Mouse (Mus musculus) midbrain, embryonic 16.5 days (tissue): ENCODE measurements around the gene Mars. TPM values are rescaled to one million over a fixed set of nuclear protein-coding genes. Genes with fewer than 3 reads are reported as not detected.

Source experiments
- ATAC-seq: fragments of 200-750 bp; cut with Nextera tagmentation; 2 replicates; pipeline ENCODE4 v1.8.0; 2017; ENCODE audit warnings: moderate TSS enrichment
- H3K27ac ChIP-seq: fragments of 300-500 bp; sonication (generic); 2 replicates; pipeline ENCODE4 v1.5.1; 2014; ENCODE audit warnings: mild to moderate bottlenecking, low read length, mixed read lengths
- H3K27me3 ChIP-seq: fragments of 300-500 bp; sonication (generic); 2 replicates; pipeline ENCODE4 v1.6.1; 2014; ENCODE audit warnings: low read depth, low read length, mixed read lengths; ENCODE audit not compliant: control insufficient read depth, insufficient read depth
- H3K36me3 ChIP-seq: fragments of 300-500 bp; sonication (generic); 2 replicates; pipeline ENCODE4 v1.6.1; 2014; ENCODE audit warnings: mild to moderate bottlenecking, low read length, moderate library complexity, mixed read lengths; ENCODE audit not compliant: control insufficient read depth, insufficient read depth
- H3K4me1 ChIP-seq: fragments of 300-500 bp; sonication (generic); 2 replicates; pipeline ENCODE4 v1.6.1; 2014; ENCODE audit warnings: mild to moderate bottlenecking, low read length, mixed read lengths; ENCODE audit not compliant: control insufficient read depth, insufficient read depth
- H3K4me2 ChIP-seq: fragments of 300-500 bp; sonication (generic); 2 replicates; pipeline ENCODE4 v1.6.1; 2014; ENCODE audit warnings: mild to moderate bottlenecking, low read length, mixed read lengths
- H3K4me3 ChIP-seq: fragments of 300-500 bp; sonication (generic); 2 replicates; pipeline ENCODE4 v1.5.1; 2014; ENCODE audit warnings: low read depth, mild to moderate bottlenecking, low read length, moderate library complexity, mixed read lengths
- H3K9ac ChIP-seq: fragments of 300-500 bp; sonication (generic); 2 replicates; pipeline ENCODE4 v1.6.1; 2014; ENCODE audit warnings: low read depth, low read length, mixed read lengths
- H3K9me3 ChIP-seq: fragments of 300-500 bp; sonication (generic); replicated peaks from 2 replicates; pipeline ENCODE4 v1.6.1; 2014; ENCODE audit warnings: mild to moderate bottlenecking, low read length, mixed read lengths; ENCODE audit not compliant: control insufficient read depth, poor library complexity, severe bottlenecking
- WGBS: fragments of 180-500 bp; shearing (Covaris S2); extraction: QIAGEN DNeasy Blood & Tissue Kit; methylation state at CpG from one replicate; pipeline ENCODE4 v1.1.7; 2014; 5-methylcytosine and 5-hydroxymethylcytosine counted together
- polyA plus RNA-seq: library from polyadenylated mRNA; unstranded; fragments of >200 nt; fragmentation: Nextera tagmentation; extraction: Ambion mirVana; gene quantifications from 2 replicates; pipeline ENCODE4 v1.2.1, GENCODE M21; 2015

The Mars gene
- polyA plus RNA-seq, 1 experiment from 2014 or later: 123 TPM

DNA sequence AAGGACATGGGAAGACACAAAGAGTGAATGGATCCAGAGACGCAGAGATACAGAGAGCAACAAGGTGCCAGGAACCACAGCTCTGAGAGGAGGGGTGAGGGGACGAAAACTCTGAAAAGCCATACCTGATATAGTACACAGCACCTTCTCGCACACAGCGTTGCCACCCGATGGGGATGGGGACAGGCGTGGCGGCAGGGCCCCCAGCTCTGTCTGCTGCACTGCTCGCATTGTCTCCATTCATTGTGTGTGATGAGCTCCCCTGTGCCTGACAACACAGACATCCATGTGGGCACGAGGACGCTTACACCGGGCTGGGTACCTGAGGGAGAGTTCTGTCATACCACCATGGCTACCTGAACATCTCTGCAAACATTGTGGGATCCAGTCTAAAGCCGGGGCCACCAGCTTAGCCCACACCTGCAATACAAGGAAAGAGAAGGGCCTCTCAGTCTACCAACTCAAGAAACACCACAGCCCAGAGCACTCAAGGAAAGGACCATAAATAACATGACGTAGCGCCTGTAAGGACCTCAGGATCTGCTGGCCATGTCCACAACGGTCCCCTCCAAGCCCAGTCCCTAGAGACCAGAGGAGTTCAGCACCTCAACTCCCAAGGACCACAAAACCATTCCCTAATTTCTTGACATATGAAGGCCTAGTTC, 24.2 kb downstream of the Mars start:
- no peak for ATAC-seq
- no peaks in the 10 kb centered on the region for H3K27me3 ChIP-seq
- H3K4me1 ChIP-seq: peaks cover 37% of the 10 kb centered on the region
- peak overlapping the region; percentile 63 for H3K4me3 ChIP-seq
- H3K9me3 ChIP-seq: no peaks in the 10 kb centered on the region
- peak overlapping the region; percentile 96 for H3K27ac ChIP-seq
- peaks cover 22% of the 10 kb centered on the region for H3K36me3 ChIP-seq
- 64% methylated on average over 15 of the region's 15 CpGs for WGBS
- H3K4me2 ChIP-seq: peak overlapping the region; percentile 72
- peak overlapping the region; percentile 81 for H3K9ac ChIP-seq

DNA sequence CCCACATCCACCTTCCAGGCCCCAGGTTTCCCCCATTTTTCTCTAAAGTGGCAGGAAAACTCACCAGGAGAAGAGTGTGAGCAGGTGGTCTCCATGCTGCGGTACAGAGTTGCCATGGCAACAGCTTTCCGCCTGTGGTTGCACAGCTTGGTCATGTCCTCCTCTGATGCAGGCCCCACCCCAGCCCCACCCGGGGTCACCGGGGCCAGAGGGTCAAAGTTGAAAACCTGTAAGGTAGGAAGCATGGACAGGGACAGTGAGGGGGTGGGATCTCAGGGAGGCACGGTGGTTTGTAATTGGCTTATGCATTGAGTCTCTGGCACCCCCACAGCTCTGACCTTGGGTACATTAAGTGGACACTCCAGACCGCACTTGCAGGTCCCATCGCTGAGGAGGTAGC, 24.9 kb downstream of the Mars start:
- Histone ChIP-seq H3K9ac (peak overlapping the region; percentile 81), H3K27me3 (no peaks in the 10 kb centered on the region), H3K4me1 (peaks cover 31% of the 10 kb centered on the region), H3K4me3 (0 out of 2 replicates have a peak overlapping the region, but pooled peaks have one; percentile 63), H3K27ac (no peak overlapping the region), H3K36me3 (peaks cover 28% of the 10 kb centered on the region), H3K4me2 (peak overlapping the region; percentile 72), H3K9me3 (no peaks in the 10 kb centered on the region)
- WGBS: 46% methylated on average over 7 of the region's 7 CpGs
- no peak for ATAC-seq

DNA sequence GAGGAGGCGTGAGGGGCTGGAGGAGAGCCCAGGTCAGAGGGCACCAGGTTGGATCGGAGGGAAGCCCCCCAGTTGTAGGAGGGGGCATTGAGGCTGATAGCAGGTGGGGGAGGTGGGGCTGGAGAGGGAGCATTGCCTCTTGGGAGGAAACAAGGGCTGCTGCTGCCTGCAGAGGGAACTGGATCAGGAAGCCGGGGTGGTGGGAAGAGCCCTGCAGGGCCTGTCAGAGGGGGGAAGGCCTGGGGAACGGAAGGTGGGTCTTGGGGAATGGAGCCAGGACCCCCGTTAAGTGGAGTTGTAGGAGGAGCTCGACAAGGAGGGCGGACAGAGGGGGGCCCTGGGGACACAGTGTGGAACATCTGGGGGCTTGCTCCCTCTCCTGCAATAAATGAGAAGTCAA, 25.4 kb downstream of the Mars start:
- no peak overlapping the region for H3K27ac ChIP-seq
- H3K4me3 ChIP-seq: no peak overlapping the region
- H3K27me3 ChIP-seq: no peaks in the 10 kb centered on the region
- ATAC-seq: no peak
- H3K9ac ChIP-seq: peak overlapping the region; percentile 81; the same call in 1 of the 2 replicates
- peaks cover 32% of the 10 kb centered on the region for H3K36me3 ChIP-seq
- 79% methylated on average over 6 of the region's 7 CpGs for WGBS
- peak overlapping the region; percentile 72 for H3K4me2 ChIP-seq
- H3K4me1 ChIP-seq: peaks cover 26% of the 10 kb centered on the region
- no peaks in the 10 kb centered on the region for H3K9me3 ChIP-seq

DNA sequence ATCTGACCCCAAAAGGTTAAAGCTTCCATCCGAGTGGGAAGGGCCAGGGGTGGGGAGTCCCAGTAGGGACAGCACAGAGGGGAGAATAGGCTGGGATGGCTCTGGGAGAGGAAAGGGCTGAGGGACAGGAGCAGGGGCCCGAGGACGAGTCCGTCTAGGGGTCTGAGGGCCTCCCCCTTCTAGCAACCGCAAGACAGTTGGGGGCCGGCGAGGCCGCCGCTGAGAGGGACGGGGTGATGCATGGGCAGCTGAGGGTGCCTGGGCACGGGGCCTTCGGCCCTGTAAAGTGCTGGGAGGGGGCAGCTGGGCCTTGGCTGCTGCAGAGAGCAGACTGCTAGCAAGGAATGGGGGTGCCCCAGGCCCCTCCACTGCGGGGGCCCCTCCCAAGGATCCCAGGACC, 25.9 kb downstream of the Mars start:
- Histone ChIP-seq H3K9ac (peak overlapping the region; percentile 11; the same call in 1 of the 2 replicates), H3K36me3 (peaks cover 32% of the 10 kb centered on the region), H3K4me3 (no peak overlapping the region), H3K4me1 (peaks cover 26% of the 10 kb centered on the region), H3K9me3 (no peaks in the 10 kb centered on the region), H3K4me2 (no peak overlapping the region), H3K27me3 (no peaks in the 10 kb centered on the region), H3K27ac (no peak overlapping the region)
- no peak for ATAC-seq
- WGBS: 65% methylated on average over 13 of the region's 13 CpGs

DNA sequence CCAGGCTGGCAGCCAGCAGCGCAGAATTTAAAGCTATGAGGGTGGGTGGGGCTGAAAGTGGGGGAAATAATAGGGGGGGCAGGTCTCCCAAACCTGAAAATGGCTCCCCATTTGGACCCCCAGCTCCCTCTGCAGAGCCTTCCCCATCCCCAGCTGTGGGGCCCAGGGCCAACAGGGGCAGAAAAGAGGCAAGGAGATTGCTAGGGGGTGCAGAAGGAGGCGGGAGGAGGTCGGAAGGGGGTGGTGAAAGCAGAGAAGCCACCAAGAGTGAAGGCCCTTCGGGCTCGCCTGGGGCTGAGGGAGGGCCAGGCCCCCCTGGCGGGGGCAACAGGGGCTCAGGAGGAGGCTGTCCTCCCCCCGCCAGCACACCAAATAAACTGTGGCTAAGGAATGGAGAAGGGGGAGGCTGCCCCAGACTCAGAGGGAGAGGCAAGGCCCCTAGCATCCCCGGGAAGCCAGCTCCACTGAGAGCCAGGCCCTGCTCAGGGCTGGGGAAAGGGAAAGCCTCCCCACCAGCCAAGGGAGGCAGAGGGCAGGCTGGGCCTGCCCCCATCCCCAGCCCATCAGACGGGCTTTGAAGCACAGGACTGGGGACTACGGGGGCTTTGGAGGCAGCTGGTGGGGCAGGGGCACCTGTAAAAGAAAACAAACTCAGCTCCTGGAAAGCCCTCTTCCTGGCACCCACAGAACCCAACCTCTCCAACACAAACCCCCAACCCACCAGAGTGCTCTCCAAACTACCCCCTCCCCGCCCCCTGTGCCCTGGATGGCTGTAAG, 26.7 kb downstream of the Mars start:
- H3K27me3 ChIP-seq: no peaks in the 10 kb centered on the region
- no peak for ATAC-seq
- H3K4me2 ChIP-seq: no peak overlapping the region
- peaks cover 32% of the 10 kb centered on the region for H3K36me3 ChIP-seq
- no peak overlapping the region for H3K27ac ChIP-seq
- 76% methylated on average over 11 of the region's 11 CpGs for WGBS
- H3K4me3 ChIP-seq: no peak overlapping the region
- H3K9me3 ChIP-seq: no peaks in the 10 kb centered on the region
- peaks cover 26% of the 10 kb centered on the region for H3K4me1 ChIP-seq
- no peak overlapping the region; the same call in 1 of the 2 replicates for H3K9ac ChIP-seq

DNA sequence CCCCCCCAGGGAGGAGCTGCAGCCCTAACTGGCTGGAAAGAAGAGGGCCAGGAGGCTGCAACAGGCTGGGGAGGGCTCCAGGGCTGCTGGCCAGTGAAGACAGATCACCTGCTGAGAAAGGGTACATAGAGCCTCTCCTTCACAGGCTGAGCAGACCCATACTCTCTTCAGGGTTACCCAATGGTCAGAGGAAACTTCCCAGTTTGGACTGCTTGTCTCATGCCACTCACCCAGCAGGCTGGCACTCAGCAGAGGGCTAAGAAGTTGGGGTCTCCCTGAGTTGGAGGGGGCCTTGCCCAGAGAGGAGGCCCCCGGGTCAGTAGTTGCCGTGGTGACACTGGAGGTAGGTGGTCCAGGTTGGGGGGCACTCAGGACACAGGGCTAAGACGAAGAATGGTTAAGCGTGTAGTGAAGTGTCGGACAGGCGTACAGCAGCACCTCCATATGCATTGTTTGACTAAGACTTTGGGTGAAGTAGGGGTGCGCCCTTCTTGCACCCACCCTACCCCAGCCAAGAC, 27.4 kb downstream of the Mars start:
- Histone ChIP-seq H3K27ac (no peak overlapping the region), H3K9me3 (no peaks in the 10 kb centered on the region), H3K9ac (no peak overlapping the region), H3K4me2 (no peak overlapping the region), H3K4me3 (no peak overlapping the region), H3K36me3 (peaks cover 36% of the 10 kb centered on the region), H3K4me1 (peaks cover 24% of the 10 kb centered on the region), H3K27me3 (no peaks in the 10 kb centered on the region)
- no peak for ATAC-seq
- WGBS: 93% methylated on average over 7 of the region's 7 CpGs

DNA sequence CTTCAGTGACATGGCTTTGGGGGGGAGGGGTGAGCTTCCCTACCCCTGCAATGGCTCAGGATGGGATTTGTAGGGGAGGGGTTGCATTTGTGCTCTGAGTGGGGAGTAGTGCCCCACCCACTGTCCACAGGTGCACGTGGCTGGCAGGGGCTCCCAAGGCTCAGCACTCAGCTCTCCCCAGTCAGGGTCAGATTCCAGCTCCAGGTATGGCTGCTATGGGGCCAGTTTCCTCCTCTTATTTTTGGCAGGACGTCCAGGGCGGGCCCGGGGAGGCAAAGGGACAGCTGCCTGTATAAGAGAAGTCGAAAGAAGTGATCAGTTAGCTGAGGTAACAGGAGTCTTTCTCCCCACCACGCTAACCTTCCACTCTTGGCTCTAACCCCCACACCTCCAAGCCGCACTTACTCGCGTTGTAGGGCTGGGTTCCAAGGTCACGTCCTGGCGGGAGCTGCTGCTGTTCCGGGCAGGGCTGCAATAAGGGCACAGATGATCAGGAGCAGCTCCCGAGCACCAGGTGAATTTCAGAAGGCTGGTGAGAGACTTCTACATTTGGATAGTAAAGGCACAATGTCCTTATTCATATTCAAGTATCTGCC, 28.9 kb downstream of the Mars start:
- Histone ChIP-seq H3K9ac (no peak overlapping the region), H3K27ac (no peak overlapping the region), H3K4me1 (peaks cover 20% of the 10 kb centered on the region), H3K4me2 (no peak overlapping the region), H3K27me3 (no peaks in the 10 kb centered on the region), H3K4me3 (no peak overlapping the region), H3K9me3 (no peaks in the 10 kb centered on the region), H3K36me3 (peaks cover 43% of the 10 kb centered on the region)
- no peak for ATAC-seq
- WGBS: 89% methylated on average over 13 of the region's 13 CpGs

DNA sequence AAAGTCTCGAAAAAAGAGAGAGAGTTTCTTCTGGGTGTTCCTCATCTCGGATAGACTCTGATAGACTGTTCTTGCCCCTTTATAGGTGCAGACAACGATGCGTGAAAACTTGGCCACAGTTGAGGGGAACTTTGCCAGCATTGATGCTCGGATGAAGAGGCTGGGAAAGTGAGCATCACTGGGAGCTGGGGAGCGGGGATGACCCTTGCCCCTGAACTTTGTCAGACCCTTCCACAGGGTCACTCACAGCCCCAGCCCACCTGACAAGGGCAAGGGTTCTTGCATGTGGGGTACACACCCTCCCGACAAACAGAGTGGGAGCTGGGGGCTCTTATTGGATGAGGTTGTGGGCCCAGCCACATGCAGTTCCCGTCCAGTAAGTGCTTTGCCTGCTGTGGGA, 30.3 kb downstream of the Mars start:
- H3K27me3 ChIP-seq: no peaks in the 10 kb centered on the region
- H3K4me1 ChIP-seq: peaks cover 6% of the 10 kb centered on the region
- ATAC-seq: no peak
- WGBS: 83% methylated on average over 8 of the region's 8 CpGs
- no peaks in the 10 kb centered on the region for H3K9me3 ChIP-seq
- H3K27ac ChIP-seq: no peak overlapping the region
- H3K4me3 ChIP-seq: no peak overlapping the region
- H3K9ac ChIP-seq: no peak overlapping the region
- H3K4me2 ChIP-seq: no peak overlapping the region
- H3K36me3 ChIP-seq: peaks cover 53% of the 10 kb centered on the region

DNA sequence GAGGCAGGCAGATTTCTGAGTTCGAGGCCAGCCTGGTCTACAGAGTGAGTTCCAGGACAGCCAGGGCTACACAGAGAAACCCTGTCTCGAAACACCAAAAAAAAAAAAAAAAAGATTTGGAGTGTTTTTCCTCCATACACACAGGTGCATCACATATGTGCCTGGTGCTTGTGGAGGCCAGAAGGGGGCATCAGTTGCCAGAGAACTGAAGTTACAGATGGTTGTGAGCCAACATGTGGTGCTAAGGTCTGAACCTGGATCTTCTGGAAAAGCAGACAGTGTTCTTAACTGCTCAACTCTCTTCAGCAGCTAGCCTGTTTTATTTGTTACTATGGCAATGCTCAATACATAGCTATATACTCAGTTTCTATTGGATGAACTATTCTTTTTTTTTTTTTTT, 31.9 kb downstream of the Mars start:
- WGBS: 82% methylated on average over 2 of the region's 2 CpGs
- ATAC-seq: no peak
- H3K9ac ChIP-seq: no peak overlapping the region
- H3K27me3 ChIP-seq: no peaks in the 10 kb centered on the region
- H3K27ac ChIP-seq: no peak overlapping the region
- H3K36me3 ChIP-seq: peaks cover 57% of the 10 kb centered on the region
- no peak overlapping the region for H3K4me3 ChIP-seq
- H3K9me3 ChIP-seq: no peaks in the 10 kb centered on the region
- no peak overlapping the region for H3K4me2 ChIP-seq
- H3K4me1 ChIP-seq: no peaks in the 10 kb centered on the region
